Mouse (Mus musculus) megakaryocyte progenitor cell, adult 5-6 weeks (primary cell): ENCODE results near the gene Gm20388. TPM values are rescaled to one million over a fixed set of nuclear protein-coding genes. Genes with fewer than 3 reads are reported as not detected.

ENCODE experiments used
- ATAC-seq: replicated peaks from 2 replicates; pipeline ENCODE4 v1.8.0; 2016; ENCODE audit warnings: mild to moderate bottlenecking, moderate TSS enrichment, inconsistent platforms; ENCODE audit not compliant: poor library complexity
- total RNA-seq, 2 experiments: library from RNA; stranded (forward) in 1 of 2; stranded (reverse) in 1 of 2; fragments of 157-497, 149-512 nt in 1 of 2; fragments of 200-1000 nt in 1 of 2; gene quantifications; 2 replicates each; pipeline versions ENCODE4 v1.2.3 to v1.2.4; 2015 to 2017

Gm20388 gene
- total RNA-seq, 2 experiments from 2014 or later: 18.6 TPM; not detected in 1

DNA sequence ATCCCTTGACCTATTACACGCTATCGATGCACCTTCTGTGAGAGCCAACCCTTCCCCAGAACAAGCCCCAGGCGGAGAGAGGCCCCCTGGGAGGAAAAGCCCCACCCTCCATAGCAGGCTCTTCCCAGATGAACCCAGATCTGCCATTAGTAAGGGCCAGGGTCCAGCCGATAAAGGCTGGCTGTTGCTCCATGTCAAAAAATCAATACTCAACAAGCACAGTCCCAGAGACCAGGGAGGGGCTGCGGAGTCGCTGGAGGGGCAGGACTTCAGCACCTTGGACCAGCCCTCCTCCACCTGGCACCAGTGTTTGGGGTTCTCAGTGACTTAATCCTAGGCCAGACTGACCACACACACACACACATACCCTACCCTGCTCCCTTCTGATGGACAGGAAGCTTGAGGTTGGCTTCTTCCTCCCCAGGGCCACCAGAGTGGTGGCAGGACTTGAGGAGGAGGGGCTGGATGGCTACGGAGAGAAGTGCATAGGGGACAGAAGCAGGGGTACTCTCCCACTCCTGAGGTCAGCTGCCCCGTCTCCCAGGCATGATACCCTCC is 2407.4 kb downstream of the Gm20388 start:
- ATAC-seq: no peak

DNA sequence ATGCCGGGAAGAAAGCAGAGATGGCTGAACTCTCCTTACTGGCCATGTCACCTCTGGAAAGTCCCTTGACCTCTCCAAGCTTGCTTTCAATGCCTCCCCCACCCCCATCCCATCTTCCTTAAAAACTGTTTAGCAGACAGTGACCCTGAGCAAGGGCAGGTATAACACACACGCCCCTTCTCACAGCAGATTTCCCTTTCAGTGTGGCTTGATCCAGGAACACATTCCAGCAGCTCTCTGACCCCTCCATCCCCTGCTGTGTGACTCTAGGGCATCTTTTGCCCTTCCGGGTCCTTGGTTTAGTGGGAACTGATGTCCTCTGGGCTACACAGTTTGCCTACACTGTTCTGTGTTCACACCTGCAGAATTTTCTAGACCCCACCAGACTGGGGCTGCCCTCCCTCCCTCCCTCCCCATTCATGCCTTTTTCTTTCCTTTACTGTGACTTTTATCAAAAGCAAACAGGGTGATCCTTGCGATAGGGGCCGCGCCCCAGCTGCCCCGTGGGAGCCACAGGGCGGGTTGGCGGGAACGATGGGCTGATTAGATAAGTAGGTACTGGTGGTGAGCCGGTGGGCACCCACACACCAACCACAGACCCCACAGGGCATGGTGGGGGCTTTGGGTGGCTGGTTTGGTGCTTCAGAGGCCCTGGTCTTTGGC is 2408.5 kb downstream of the Gm20388 start:
- no peak for ATAC-seq

- no peak for ATAC-seq
Measured at GRCm38 (mm10) chr8:122319708-122320075, 2409.1 kb downstream of the Gm20388 start.

GRCm38 (mm10) chr8:122320541-122320940 is 2409.9 kb downstream of the Gm20388 start:
- no peak for ATAC-seq

- peak; percentile 63 for ATAC-seq
Measured at GRCm38 (mm10) chr8:122321455-122321921, 2410.8 kb downstream of the Gm20388 start.

GRCm38 (mm10) chr8:122322126-122322525 is 2411.5 kb downstream of the Gm20388 start:
- no peak for ATAC-seq

- ATAC-seq: 0 out of 2 replicates have a peak, but pooled peaks have one; percentile 2
Measured at GRCm38 (mm10) chr8:122322792-122323191, 2412.2 kb downstream of the Gm20388 start.

- ATAC-seq: peak; percentile 22
Measured at GRCm38 (mm10) chr8:122323951-122324402, 2413.3 kb downstream of the Gm20388 start.

- ATAC-seq: no peak
Measured at GRCm38 (mm10) chr8:122325196-122325595, 2414.6 kb downstream of the Gm20388 start.

DNA sequence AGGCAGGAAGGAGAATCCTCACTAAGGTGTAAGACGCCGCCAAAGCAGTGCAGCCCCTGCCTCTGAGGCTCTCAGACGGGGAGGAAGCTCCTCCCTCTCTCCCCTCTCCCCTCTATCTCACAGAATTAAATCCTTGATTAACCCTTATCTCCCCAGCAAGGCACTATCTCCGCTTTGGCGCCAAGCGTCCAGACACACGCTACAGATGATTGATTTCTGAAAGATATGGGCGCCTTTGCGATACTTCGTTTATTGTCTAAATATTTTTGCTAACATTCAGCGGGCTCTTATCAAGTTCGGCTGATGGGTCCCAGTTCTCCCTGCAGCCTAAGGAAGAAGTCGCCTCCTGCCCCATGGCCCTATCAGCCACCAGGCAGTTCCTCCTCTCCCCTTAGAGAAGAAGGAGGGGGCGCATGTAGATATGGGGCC is 2415.5 kb downstream of the Gm20388 start:
- no peak for ATAC-seq

DNA sequence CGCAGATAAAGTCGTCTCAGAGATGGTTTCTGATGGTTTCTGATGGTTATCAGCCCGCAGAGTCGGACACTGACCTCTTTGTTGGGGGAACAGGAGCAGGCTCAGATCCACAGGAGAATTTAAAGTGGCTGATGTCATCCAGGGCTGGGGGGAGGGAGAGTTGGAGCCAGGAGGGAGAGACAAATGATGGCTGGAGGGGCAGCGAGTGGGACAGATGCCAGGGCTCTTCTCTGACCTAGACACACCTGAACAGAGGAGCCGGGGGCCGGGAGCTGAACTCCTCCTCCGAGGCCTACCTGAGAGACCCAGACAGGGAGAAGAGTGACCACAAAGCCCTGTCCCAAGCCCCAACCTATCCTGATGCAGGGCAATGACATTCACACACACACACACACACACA is 2418.4 kb downstream of the Gm20388 start:
- ATAC-seq: no peak

- ATAC-seq: peak; percentile 38
Measured at GRCm38 (mm10) chr8:122329553-122330239, 2419.1 kb downstream of the Gm20388 start.

GRCm38 (mm10) chr8:122330446-122331133 is 2419.9 kb downstream of the Gm20388 start:
- ATAC-seq: peak; percentile 35

DNA sequence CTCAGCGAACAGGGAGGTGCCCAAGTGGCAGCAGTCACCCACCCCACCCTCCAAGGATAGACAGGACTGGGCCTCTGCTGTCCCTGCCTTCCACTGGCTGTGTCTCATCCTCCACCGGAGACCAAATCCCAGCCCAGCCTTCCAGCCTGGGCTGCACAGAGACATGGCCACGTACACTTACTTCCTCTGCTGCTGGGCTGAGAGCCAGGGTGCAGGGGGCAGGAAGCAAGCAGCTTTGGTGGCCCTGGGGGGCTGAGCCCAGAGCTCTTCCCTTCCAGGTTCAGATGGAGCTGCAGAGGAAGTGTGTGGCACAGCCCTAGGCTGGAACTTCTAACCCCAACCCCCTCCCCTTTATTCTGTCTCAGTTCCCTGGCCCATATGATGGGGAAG is 2420.5 kb downstream of the Gm20388 start:
- peak; percentile 11 for ATAC-seq

- ATAC-seq: peak; percentile 52
Measured at GRCm38 (mm10) chr8:122332753-122333506, 2422.3 kb downstream of the Gm20388 start.

DNA sequence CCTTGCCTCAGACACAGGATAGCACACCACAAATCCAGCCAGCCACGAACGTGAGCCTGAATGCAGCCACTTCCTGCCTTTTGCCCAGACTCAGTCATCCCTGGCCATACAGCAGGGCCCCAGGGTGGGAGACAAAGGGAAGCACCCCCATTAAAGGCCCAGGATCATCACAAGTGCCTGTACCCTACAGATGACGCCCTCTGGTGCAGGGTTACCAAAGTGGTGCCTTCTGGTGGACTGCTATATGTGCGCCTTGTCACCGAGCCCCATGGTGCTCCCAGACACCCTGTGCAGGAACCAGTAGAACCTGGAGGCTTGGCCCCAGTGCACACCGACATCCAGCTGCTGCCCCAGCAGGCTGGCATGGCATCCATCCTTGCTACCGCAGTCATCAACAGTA is 2422.9 kb downstream of the Gm20388 start:
- no peak for ATAC-seq

DNA sequence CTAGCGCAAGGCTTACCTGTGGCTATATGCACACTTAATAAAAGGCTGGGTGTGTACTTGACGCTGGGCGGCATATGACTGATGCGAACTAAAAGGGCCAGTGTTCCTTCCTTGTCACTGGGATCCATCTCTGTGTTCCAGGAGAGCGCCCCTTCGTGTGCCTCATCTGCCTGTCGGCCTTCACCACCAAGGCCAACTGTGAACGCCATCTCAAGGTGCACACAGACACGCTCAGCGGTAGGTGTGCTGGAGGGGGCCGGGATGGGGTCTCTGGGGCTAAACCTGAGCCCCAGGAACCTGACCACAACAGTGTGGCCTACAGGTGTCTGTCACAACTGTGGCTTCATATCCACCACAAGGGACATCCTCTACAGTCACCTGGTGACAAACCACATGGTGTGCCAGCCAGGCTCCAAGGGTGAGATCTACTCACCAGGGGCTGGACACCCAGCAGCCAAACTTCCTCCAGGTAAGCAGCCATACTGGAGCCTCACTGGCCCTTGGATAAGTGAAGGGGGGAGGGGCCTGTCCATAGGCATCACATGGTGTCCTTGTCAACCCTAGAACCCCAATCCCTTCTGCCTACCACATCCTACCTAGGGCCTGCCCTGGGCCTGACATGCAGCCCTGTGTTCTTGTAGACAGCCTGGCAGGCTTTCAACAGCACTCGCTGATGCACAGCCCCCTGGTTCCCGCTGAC is 2424.3 kb downstream of the Gm20388 start:
- no peak for ATAC-seq

DNA sequence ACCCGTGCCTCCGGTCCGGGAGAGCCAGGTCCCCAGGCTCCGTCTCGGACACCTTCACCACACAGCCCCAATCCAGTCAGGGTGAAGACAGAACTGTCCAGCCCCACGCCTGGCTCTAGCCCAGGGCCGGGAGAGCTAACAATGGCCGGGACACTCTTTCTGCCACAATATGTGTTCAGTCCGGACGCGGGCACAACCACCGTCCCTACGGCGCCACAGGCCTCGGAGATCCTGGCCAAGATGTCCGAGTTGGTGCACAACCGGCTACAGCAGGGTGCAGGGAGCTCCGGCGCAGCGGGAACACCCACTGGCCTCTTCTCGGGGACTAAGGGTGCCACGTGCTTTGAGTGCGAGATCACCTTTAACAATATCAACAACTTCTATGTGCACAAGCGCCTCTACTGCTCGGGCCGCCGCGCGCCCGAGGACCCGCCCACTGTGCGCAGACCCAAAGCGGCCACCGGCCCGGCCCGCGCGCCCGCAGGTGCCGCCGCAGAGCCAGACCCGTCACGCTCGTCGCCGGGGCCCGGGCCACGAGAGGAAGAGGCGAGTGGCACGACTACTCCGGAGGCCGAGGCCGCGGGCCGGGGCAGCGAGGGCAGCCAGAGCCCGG is 2425.1 kb downstream of the Gm20388 start:
- no peak for ATAC-seq

- ATAC-seq: no peak
Measured at GRCm38 (mm10) chr8:122336251-122336910, 2425.7 kb downstream of the Gm20388 start.
